Mouse (Mus musculus) cerebellum, adult 2 months (tissue): ENCODE results near the gene Ltbp1. TPM values are rescaled to one million over a fixed set of nuclear protein-coding genes. Genes with fewer than 3 reads are reported as not detected.

Experiments used
- DNase-seq, 2 experiments: peaks; one replicate each; pipeline ENCODE4 v3.0.0; 2021
- H3K27ac ChIP-seq: fragments of 200-500 bp; 2 replicates; pipeline ENCODE4 v1.5.1; 2012; ENCODE audit warnings: low read length, control low read depth, inconsistent platforms; ENCODE audit not compliant: insufficient read depth
- H3K27me3 ChIP-seq: fragments of 200-500 bp; 2 replicates; pipeline ENCODE4 v1.6.1; 2012; ENCODE audit warnings: inconsistent platforms, mild to moderate bottlenecking, low read length, moderate library complexity; ENCODE audit not compliant: control insufficient read depth, insufficient read depth
- H3K4me1 ChIP-seq: fragments of 200-500 bp; 2 replicates; pipeline ENCODE4 v1.6.1; 2011; ENCODE audit warnings: low read length; ENCODE audit not compliant: control insufficient read depth, insufficient read depth
- H3K4me3 ChIP-seq: fragments of 200-500 bp; replicated peaks from 2 replicates; pipeline ENCODE3; 2011; ENCODE audit warnings: mild to moderate bottlenecking, low read depth, low read length, control low read depth; ENCODE audit not compliant: insufficient read depth
- CTCF ChIP-seq: fragments of 200-500 bp; IDR thresholded peaks from 2 replicates; pipeline ENCODE4 v1.5.1; 2011; ENCODE audit warnings: low read depth, mild to moderate bottlenecking, control low read depth, low read length, moderate library complexity, borderline replicate concordance; ENCODE audit not compliant: insufficient read depth
- POLR2A ChIP-seq: fragments of 200-500 bp; IDR thresholded peaks from 2 replicates; pipeline ENCODE4 v1.6.1; 2011; ENCODE audit warnings: low read length, control low read depth, borderline replicate concordance; ENCODE audit not compliant: insufficient read depth
- WGBS: fragments of 180-500 bp; shearing (Covaris S2); methylation state at CpG from one replicate; pipeline ENCODE4 v1.1.7; 2018; 5-methylcytosine and 5-hydroxymethylcytosine counted together
- polyA plus RNA-seq: library from polyadenylated mRNA; depleted of rRNA; stranded (reverse); fragments of >200 nt; gene quantifications from 2 replicates; pipeline ENCODE4 v1.2.3, GENCODE M21; 2012

Ltbp1 gene
- polyA plus RNA-seq, 1 experiment = 1.8 TPM

DNA sequence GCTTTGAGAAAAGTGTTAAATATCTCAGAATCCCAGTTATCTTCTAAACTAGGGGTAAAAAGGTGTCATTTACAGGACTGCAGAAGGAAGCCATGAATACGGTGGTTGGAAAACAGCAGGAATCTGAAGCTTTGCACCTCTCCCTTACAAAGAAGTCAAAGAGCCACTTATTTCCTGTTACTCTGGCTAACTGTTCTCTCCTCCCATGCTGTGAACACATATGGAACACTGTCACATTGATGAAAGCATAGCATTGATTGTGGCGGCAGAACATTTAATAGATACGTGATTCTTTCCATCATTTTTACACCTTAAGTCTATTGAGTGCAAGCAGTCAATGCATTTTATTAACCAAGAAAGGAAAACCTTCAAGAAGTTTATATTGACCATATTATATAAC lies 196.9 kb downstream of the Ltbp1 start:
- no peak for DNase-seq
- no peak for TF ChIP-seq CTCF
- no peak overlapping the region for H3K27ac ChIP-seq
- no peaks in the 10 kb centered on the region; the same call in 1 of the 2 replicates for H3K27me3 ChIP-seq
- 10% methylated on average over 3 of the region's 3 CpGs for WGBS
- no peak overlapping the region for H3K4me3 ChIP-seq
- no peaks in the 10 kb centered on the region for H3K4me1 ChIP-seq

DNA sequence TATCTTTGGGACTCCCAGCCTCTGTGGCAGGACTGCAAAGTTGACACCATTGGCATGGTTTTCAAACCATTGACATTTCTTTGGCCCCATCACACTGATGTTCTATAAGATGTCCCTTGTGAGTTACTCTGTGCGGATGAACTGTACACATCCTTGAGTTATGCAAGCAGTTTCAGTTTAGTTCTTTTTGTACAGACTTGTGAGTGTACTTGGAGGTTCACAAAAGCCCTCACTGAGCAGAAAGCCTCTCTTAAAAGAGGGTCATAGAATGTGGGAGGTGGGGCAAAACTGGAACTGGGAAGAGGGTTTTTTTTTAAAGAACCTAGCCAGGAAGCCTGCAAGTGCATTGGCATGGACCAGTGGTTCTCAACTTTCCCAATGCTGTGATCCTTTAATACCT lies 198.7 kb downstream of the Ltbp1 start:
- Histone ChIP-seq H3K27me3 (no peaks in the 10 kb centered on the region; the same call in 1 of the 2 replicates), H3K4me3 (no peak overlapping the region), H3K27ac (no peak overlapping the region), H3K4me1 (no peaks in the 10 kb centered on the region)
- DNase-seq = no peak
- WGBS = 74% methylated on average over 1 of the region's 1 CpGs
- no peak for TF ChIP-seq CTCF
- TF ChIP-seq POLR2A = no peak

DNA sequence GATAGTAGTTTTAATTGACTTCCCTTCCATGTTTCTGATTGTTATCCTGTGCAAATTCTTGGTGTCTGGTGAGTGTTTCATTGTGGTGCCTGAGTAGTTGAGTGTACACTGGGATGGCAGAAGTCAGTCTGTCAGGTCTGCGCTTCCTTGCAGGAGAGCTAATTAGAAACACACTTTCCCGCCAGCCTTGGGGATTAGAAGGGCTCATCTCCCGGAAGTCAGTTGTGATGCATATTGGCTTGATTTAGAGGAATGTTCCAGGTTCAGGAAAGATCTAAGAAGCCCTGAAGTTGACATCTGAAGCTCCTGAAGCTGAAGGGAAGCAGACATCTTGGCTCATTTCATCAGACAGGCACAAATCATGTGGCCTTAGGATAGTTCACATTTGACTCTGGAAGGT lies 200.9 kb downstream of the Ltbp1 start:
- no peaks in the 10 kb centered on the region for H3K4me1 ChIP-seq
- H3K4me3 ChIP-seq = no peak overlapping the region
- WGBS = 33% methylated on average over 3 of the region's 3 CpGs
- no peak for DNase-seq
- no peaks in the 10 kb centered on the region; the same call in 1 of the 2 replicates for H3K27me3 ChIP-seq
- no peak for TF ChIP-seq POLR2A
- TF ChIP-seq CTCF = no peak
- no peak overlapping the region for H3K27ac ChIP-seq

DNA sequence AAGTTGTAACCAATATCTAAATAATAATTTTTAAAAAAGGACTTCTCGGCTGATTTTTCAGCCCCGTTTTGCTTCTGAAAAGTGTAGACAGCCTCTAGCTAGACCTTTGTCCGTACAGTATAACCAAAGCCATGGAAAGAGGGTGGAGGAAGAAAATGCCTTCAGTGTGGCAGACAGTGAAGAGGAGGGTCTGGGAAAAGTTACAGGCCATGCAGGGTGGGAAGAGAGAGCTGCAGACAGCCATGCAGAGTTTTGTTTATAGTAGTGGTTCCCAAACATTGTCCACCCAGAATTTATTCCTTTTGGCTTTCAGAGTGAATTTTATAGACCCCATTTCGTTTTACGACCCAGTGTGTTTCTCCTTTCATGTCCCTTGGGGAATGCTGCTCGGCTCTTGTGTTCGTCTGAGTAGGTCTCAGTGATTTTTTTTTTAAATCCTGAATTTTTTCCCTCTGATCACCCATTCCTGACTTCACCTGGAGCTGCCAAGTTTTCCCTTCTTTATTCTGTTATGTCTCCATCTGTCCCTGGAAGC lies 202.9 kb downstream of the Ltbp1 start:
- Histone ChIP-seq H3K27me3 (no peaks in the 10 kb centered on the region; the same call in 1 of the 2 replicates), H3K4me1 (no peaks in the 10 kb centered on the region), H3K27ac (no peak overlapping the region), H3K4me3 (no peak overlapping the region)
- TF ChIP-seq CTCF (no peak), POLR2A (no peak)
- 76% methylated on average over 7 of the region's 7 CpGs for WGBS
- DNase-seq = no peak

DNA sequence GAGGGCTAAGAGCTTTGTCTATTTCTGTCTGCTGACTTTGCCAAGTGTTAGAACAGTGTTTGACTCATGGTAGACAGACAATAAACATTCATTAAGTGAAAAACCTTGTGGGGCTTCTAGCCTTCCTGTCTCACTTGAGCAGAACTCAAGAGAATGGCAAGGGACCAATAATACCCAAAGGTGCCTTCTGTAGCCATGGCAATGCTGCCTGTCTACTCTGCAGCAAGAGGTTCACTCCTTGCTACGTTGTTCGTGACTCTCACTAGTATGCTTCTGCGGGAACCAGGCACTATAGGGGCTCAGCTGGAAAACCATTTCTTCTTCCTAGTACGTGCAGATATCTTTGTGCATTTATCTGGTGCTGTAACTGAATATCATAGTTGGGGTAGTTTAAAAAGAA lies 205.2 kb downstream of the Ltbp1 start:
- WGBS = 84% methylated on average over 4 of the region's 4 CpGs

DNA sequence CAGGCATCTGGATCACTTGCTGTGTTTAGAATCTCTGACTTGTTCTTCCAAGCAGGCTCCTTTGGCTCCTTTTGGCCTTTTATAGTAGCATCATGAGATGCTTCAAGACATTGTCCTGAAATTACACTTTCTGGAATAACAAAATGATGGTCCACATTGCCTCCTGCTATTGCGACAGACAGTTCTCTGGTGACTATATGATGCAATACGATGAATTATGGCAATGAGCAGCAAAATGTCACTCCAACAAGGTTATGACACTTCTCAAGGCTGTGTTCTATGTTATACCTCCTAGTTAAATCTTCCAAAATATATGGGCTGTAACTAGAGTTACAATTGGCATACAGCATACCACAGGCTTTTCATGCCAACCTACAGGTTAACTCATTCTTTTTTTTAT lies 211.0 kb downstream of the Ltbp1 start:
- DNase-seq = no peak
- Histone ChIP-seq H3K4me3 (no peak overlapping the region), H3K27ac (no peak overlapping the region), H3K4me1 (no peaks in the 10 kb centered on the region), H3K27me3 (no peaks in the 10 kb centered on the region)
- WGBS = 93% methylated on average over 2 of the region's 2 CpGs
- TF ChIP-seq POLR2A (no peak), CTCF (no peak)

More for the DNA sequence above, 205.2 kb downstream of the Ltbp1 start:
- Histone ChIP-seq H3K4me3 (no peak overlapping the region), H3K27me3 (no peaks in the 10 kb centered on the region), H3K27ac (no peak overlapping the region), H3K4me1 (no peaks in the 10 kb centered on the region)
- TF ChIP-seq POLR2A = no peak
- no peak for TF ChIP-seq CTCF
- no peak for DNase-seq

DNA sequence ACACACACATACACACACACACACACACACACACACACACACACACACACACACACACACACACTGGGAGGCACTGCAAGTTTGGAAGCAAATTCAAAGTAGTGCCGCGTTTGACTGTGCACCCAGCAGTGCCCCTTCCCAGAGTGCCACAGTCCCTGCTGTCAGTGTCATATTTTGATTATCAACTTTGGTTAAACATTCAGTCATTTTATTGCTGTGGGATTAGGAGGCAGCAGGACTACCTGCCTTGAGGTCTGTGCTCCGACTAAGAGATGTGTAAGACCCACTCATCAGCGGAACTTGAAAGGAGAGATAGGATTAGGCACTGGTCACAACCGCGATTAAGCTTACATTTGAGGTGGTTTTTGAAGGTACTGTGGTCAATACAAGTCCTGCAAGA lies 213.3 kb downstream of the Ltbp1 start:
- Histone ChIP-seq H3K4me1 (no peaks in the 10 kb centered on the region), H3K4me3 (no peak overlapping the region), H3K27me3 (no peaks in the 10 kb centered on the region), H3K27ac (no peak overlapping the region)
- WGBS = 82% methylated on average over 6 of the region's 6 CpGs
- TF ChIP-seq CTCF (no peak), POLR2A (no peak)
- DNase-seq = no peak

DNA sequence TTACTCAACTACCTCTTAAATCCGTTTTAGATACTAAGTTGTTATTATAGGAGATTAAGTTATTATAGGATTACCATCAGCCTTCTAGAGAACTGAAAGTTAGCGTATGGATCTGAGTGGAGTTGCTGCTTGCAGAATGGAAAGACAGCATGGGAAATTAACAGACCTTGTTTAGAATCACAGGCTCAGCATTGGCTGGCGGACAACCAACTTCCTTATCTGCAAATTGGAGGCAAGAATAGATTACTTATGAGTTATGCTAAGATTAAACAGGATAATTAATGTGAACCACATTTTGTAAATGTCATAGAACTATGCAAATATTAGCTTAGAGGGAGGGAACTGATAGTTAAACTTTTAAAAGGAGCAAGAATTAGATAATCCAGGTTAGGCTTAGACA lies 223.0 kb downstream of the Ltbp1 start:
- 93% methylated on average over 3 of the region's 3 CpGs for WGBS
- no peaks in the 10 kb centered on the region for H3K27me3 ChIP-seq

More for the DNA sequence above, 223.0 kb downstream of the Ltbp1 start:
- Histone ChIP-seq H3K4me1 (no peaks in the 10 kb centered on the region), H3K27ac (no peak overlapping the region), H3K4me3 (no peak overlapping the region)
- no peak for DNase-seq
- no peak for TF ChIP-seq POLR2A
- TF ChIP-seq CTCF = no peak
